Mouse (Mus musculus) thymus, adult 2 months (tissue): ENCODE results near the gene Rdh1. TPM values are rescaled to one million over a fixed set of nuclear protein-coding genes. Genes with fewer than 3 reads are reported as not detected.
"Not testable (repeated sequence)": the region's sequence is repeated elsewhere in the genome, so short reads cannot be mapped to it uniquely, and the experiment has no call there.

Experiments
- DNase-seq: peaks from one replicate; pipeline ENCODE4 v3.0.0; 2021
- H3K27ac ChIP-seq: fragments of 200-500 bp; 2 replicates; pipeline ENCODE4 v1.5.1; 2012; ENCODE audit warnings: low read length, control low read depth; ENCODE audit not compliant: control insufficient read depth, insufficient read depth
- H3K27me3 ChIP-seq: fragments of 200-500 bp; 2 replicates; pipeline ENCODE4 v1.6.1; 2012; ENCODE audit warnings: mild to moderate bottlenecking, low read length, moderate library complexity, mixed read lengths; ENCODE audit not compliant: control insufficient read depth, insufficient read depth
- H3K36me3 ChIP-seq: fragments of 200-500 bp; 2 replicates; pipeline ENCODE4 v1.6.1; 2012; ENCODE audit warnings: mild to moderate bottlenecking, low read length, moderate library complexity; ENCODE audit not compliant: control insufficient read depth, insufficient read depth
- H3K4me1 ChIP-seq: fragments of 200-500 bp; replicated peaks from 2 replicates; pipeline ENCODE4 v1.6.1; 2012; ENCODE audit warnings: low read length; ENCODE audit not compliant: control insufficient read depth, insufficient read depth
- H3K4me3 ChIP-seq: fragments of 200-500 bp; 2 replicates; pipeline ENCODE4 v1.5.1; 2012; ENCODE audit warnings: mild to moderate bottlenecking, low read length, control low read depth, moderate library complexity; ENCODE audit not compliant: control insufficient read depth, insufficient read depth
- CTCF ChIP-seq: fragments of 200-500 bp; IDR thresholded peaks from 2 replicates; pipeline ENCODE4 v1.5.1; 2012; ENCODE audit warnings: mild to moderate bottlenecking, control low read depth, low read length, moderate library complexity, borderline replicate concordance; ENCODE audit not compliant: control insufficient read depth, poor library complexity, insufficient read depth; ENCODE audit errors: extremely low read depth
- POLR2A ChIP-seq: fragments of 200-500 bp; IDR thresholded peaks from 2 replicates; pipeline ENCODE4 v1.6.1; 2012; ENCODE audit warnings: mild to moderate bottlenecking, low read length, control low read depth, moderate library complexity; ENCODE audit not compliant: control insufficient read depth, poor library complexity, insufficient read depth; ENCODE audit errors: extremely low read depth
- WGBS: fragments of 180-500 bp; shearing (Covaris S2); methylation state at CpG from one replicate; pipeline ENCODE4 v1.1.7; 2018; 5-methylcytosine and 5-hydroxymethylcytosine counted together
- polyA plus RNA-seq: library from polyadenylated mRNA; depleted of rRNA; stranded (reverse); fragments of >200 nt; gene quantifications from 2 replicates; pipeline ENCODE4 v1.2.3, GENCODE M21; 2012; rRNA removed

The Rdh1 gene
- polyA plus RNA-seq, 1 experiment = 0.08 TPM

DNA sequence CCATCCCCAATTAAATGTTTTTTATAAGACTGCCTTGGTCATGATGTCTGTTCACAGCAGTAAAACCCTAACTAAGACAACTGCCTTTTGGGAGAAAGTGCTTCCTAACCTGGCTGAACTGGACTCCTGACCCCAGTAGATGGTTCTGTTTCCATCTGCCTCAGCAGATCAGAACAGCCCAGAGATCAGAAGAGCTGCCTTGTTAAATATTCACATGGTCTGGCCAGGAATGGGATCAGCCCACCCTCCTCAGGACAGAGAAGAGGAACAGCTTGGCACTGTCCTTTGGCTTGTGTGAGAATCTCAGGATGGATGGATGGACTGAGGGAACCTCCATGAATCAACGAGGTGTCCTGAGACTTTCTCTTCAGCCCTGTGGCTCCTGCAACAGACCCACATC is 39.8 kb downstream of the Rdh1 start:
- no peak for DNase-seq
- H3K4me1 ChIP-seq = no peaks in the 10 kb centered on the region
- H3K4me3 ChIP-seq = no peak overlapping the region
- no peaks in the 10 kb centered on the region for H3K27me3 ChIP-seq
- H3K36me3 ChIP-seq = no peaks in the 10 kb centered on the region
- no peak for TF ChIP-seq POLR2A
- TF ChIP-seq CTCF = no peak
- no peak overlapping the region for H3K27ac ChIP-seq
- 78% methylated on average over 1 of the region's 1 CpGs for WGBS

DNA sequence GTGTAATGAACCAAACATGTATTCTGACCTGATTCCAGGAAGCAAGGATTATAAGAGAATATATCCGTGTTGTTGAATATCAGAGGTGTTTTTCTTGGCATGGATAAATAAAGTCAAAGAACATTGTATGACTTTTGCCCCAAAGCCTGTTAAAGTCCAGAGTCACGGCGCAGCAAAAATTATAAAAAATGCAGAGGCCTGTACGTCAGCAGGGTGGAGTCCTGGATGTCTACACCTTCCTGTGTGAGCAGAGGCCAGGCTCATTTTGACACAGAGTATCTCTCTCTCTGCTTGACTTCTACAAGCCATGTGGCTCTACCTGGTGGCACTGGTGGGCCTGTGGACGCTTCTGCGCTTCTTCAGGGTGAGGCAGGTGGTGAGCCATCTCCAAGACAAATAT is 41.4 kb downstream of the Rdh1 start, which contains the start of gene Rdh16:
Rdh16 (plus strand) TSS at position 262 of the 400 bp plus-strand sequence.
- 93% methylated on average over 6 of the region's 6 CpGs for WGBS
- Histone ChIP-seq H3K27ac (no peak within 1 kb of the TSS), H3K4me3 (no peak within 1 kb of the TSS), H3K4me1 (no peaks in the 10 kb centered on the region), H3K36me3 (no peaks in the 10 kb centered on the region), H3K27me3 (no peaks in the 10 kb centered on the region)
- TF ChIP-seq CTCF = no peak
- TF ChIP-seq POLR2A = no peak
- no peak for DNase-seq

DNA sequence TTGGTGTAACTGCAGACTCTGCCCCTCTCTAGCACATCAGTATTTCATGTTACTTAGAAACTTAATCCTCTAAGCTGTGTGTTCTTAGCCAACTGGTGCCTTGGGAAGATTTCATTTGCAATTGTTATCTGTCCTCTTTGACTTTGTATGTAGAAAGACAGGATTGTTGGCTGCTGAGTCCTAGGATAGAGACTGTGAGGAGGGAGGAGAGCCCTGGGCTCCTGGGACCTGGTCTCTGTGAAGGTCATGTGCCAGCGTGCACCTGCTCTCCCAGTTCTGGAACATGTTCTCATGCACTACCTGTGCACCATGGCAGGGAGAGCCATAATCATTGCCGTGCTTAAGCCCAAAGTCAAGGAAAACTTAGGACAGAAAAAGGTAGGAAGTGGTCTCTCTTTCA is 42.1 kb downstream of the Rdh1 start:
- 93% methylated on average over 2 of the region's 2 CpGs for WGBS
- H3K4me3 ChIP-seq = no peak overlapping the region
- no peak overlapping the region for H3K27ac ChIP-seq

DNA sequence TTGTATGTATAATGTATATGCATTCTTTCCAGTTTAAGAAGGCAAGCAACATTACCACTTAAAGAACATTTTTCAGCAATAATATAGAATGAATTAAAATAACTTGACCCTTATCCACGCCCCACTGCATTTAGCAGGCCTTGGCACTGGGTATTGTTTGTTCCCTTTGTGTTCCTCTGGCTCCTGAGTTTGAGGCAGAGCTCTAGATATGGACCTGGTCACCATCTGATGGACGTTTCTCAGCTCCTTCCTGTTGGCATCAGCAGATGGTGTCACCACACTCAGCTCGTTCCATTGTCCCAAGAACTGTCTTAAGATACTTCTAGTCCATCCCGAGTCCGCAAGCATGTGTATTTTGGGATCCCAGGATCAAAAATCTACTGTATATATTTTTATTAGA is 42.7 kb downstream of the Rdh1 start:
- Histone ChIP-seq H3K27me3 (no peaks in the 10 kb centered on the region), H3K4me3 (no peak overlapping the region), H3K4me1 (no peaks in the 10 kb centered on the region), H3K27ac (no peak overlapping the region), H3K36me3 (no peaks in the 10 kb centered on the region)
- WGBS = 74% methylated on average over 5 of the region's 5 CpGs
- TF ChIP-seq CTCF = no peak
- no peak for DNase-seq

More for the DNA sequence above, 42.1 kb downstream of the Rdh1 start:
- no peak for DNase-seq
- no peaks in the 10 kb centered on the region for H3K4me1 ChIP-seq
- H3K27me3 ChIP-seq = no peaks in the 10 kb centered on the region
- no peak for TF ChIP-seq POLR2A
- TF ChIP-seq CTCF = no peak
- no peaks in the 10 kb centered on the region for H3K36me3 ChIP-seq

DNA sequence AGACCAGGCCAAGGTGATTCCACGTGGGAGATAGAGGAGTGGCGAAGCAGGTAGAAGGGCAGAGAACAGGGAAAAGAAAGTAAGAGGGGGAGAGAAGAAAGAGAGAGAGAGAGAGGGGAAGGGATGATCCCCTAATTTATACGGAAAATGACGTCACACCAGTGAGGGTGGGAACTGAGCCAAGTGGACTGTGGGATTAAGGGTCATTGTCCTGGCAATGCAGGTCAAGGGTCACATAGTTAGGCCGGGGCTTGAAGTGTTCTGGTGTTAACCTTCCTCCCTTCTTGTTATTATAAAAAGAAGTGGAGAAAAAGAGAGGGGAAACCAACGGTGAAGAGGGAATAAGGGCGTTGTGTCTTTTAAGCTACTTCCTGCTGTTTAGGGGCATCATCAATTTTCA is 44.9 kb downstream of the Rdh1 start:
- no peak for DNase-seq

DNA sequence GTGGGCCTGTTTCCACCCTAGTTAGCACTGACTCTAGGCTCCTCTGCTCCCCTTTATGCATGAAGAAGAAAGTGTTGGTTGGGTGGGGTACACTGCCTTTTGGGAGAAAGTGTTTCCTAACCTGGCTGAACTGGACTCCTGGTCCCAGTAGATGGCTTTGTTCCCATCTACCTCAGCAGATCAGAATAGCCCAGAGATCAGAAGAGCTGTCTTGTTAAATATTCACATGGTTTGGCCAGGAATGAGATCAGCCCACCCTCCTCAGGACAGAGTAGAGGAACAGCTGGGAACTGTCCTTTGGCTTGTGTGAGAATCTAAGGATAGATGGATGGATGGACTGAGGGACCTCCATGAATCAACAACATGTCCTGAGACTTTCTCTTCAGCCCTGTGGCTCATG is 56.4 kb downstream of the Rdh1 start:
- DNase-seq = no peak
- Histone ChIP-seq H3K27ac (no peak overlapping the region), H3K4me1 (no peaks in the 10 kb centered on the region), H3K27me3 (no peaks in the 10 kb centered on the region), H3K36me3 (no peaks in the 10 kb centered on the region), H3K4me3 (no peak overlapping the region)
- TF ChIP-seq CTCF (no peak), POLR2A (no peak)

More for the DNA sequence above, 44.9 kb downstream of the Rdh1 start:
- TF ChIP-seq POLR2A = no peak
- no peak for TF ChIP-seq CTCF
- Histone ChIP-seq H3K27ac (no peak overlapping the region), H3K36me3 (no peaks in the 10 kb centered on the region), H3K4me1 (no peaks in the 10 kb centered on the region), H3K4me3 (no peak overlapping the region), H3K27me3 (no peaks in the 10 kb centered on the region)
- WGBS = 83% methylated on average over 7 of the region's 7 CpGs

DNA sequence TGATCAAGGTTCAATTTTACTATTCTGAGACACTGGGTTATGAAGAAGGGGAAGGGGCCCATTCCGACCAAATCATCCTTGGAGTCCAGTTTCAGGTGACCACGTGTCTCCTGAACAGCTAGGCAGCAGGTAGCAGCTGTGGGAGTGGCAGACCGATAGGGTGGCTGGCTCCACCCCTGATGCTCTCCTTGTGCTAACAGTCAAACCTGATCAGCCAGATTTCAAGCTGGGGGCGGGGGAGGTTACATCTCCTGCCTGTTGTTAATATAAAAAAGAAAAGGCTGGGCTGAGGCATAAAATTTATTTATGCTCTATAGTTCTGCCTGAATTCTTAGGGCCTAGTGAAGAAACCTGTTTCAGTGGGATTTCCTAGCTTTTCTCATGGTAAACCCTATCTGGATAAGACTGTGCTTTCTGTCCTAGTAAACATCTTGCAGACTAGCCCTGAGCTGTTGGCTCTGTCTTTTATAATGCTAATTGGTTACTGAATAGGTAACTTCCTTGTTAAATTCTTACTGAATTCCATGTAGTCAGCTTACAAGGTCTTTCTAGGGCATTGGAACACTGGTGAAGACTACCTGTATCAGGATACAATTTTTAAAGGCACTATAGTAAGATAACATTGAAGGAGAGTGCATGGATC is 57.9 kb downstream of the Rdh1 start:
- not testable (repeated sequence) for H3K4me3 ChIP-seq, H3K27ac ChIP-seq, H3K4me1 ChIP-seq, H3K27me3 ChIP-seq, H3K36me3 ChIP-seq, DNase-seq
- 86% methylated on average over 4 of the region's 4 CpGs for WGBS

Other genes starting within 250 kb of the Rdh1 start
- gene Ndufa4l2, start 244.8 kb upstream of the Rdh1 start, polyA plus RNA-seq = 6.2 and 13.5 TPM in 2 replicates
- gene Shmt2, start 237.3 kb upstream of the Rdh1 start, polyA plus RNA-seq = 171 and 198 TPM in 2 replicates
- gene Nxph4, start 225.2 kb upstream of the Rdh1 start, polyA plus RNA-seq = 0.06 and 0.20 TPM in 2 replicates
- 35.3 and 40.3 TPM in 2 replicates for gene Lrp1, start 138.6 kb upstream of the Rdh1 start, polyA plus RNA-seq
- 168 and 185 TPM in 2 replicates for gene Stat6, start 116.7 kb upstream of the Rdh1 start, polyA plus RNA-seq
- gene Nemp1, start 92.8 kb upstream of the Rdh1 start, polyA plus RNA-seq = 14.2 and 15.0 TPM in 2 replicates
- gene Nab2, start 91.2 kb upstream of the Rdh1 start, polyA plus RNA-seq = 69.3 and 79.2 TPM in 2 replicates
- gene Myo1a, start 54.6 kb upstream of the Rdh1 start, polyA plus RNA-seq = 1.6 and 1.8 TPM in 2 replicates
- 4.3 and 4.5 TPM in 2 replicates for gene Tac2, start 35.2 kb upstream of the Rdh1 start, polyA plus RNA-seq
- 7.4 and 8.3 TPM in 2 replicates for gene Zbtb39, start 20.2 kb upstream of the Rdh1 start, polyA plus RNA-seq
- gene Gpr182, start 8.0 kb upstream of the Rdh1 start, polyA plus RNA-seq = 2.3 and 2.4 TPM in 2 replicates
- 0.10 TPM in 1 of 2 replicates, not detected in the other for gene Rdh16f1, start 66 bp downstream of the Rdh1 start, polyA plus RNA-seq
- gene Rdh9, start 16.7 kb downstream of the Rdh1 start, polyA plus RNA-seq = 0.14 and 0.20 TPM in 2 replicates
- 0.03 and 0.14 TPM in 2 replicates for gene Rdh16, start 41.4 kb downstream of the Rdh1 start, polyA plus RNA-seq
- gene Rdh19, start 90.2 kb downstream of the Rdh1 start, polyA plus RNA-seq = not detected in 2 replicates
- gene Rdh16f2, start 106.8 kb downstream of the Rdh1 start, polyA plus RNA-seq = 0.32 TPM in 1 of 2 replicates, not detected in the other
- gene Rdh7, start 129.1 kb downstream of the Rdh1 start, polyA plus RNA-seq = 0.11 and 1.7 TPM in 2 replicates
- gene Sdr9c7, start 138.8 kb downstream of the Rdh1 start, polyA plus RNA-seq = 0.52 and 1.3 TPM in 2 replicates
- 1.2 and 1.6 TPM in 2 replicates for gene Hsd17b6, start 247.9 kb downstream of the Rdh1 start, polyA plus RNA-seq